Mouse (Mus musculus): ENCODE measurements around the gene Gm45140.

Gene Gm45140

GRCm38 (mm10) chr6:87740496-87740895 lies 95.1 kb downstream of the Gm45140 start:
- no peak for DNase-seq (ENCODE audit: low spot score in 2 of 2)

GRCm38 (mm10) chr6:87739898-87740297 lies 95.7 kb downstream of the Gm45140 start:
- DNase-seq (ENCODE audit: low spot score in 2 of 2): no peak

Data from left cerebral cortex, adult 9 months (tissue).